Mouse (Mus musculus) activated CD4-positive, CD25-positive, alpha-beta regulatory T cell, adult 9 weeks (primary cell): ENCODE measurements around the gene Tas2r120. TPM values are rescaled to one million over a fixed set of nuclear protein-coding genes. Genes with fewer than 3 reads are reported as not detected.

Source experiments
- polyA plus RNA-seq: library from polyadenylated mRNA; unstranded; fragments of 100-300 nt; shearing (Covaris generic); gene quantifications from one replicate; pipeline ENCODE4 v1.2.1, GENCODE M21; 2017

Gene Tas2r120
- not detected for polyA plus RNA-seq

GRCm38 (mm10) chr6:132656653-132657052, at the start of gene Tas2r120:
Tas2r120 (plus strand) TSS chr6:132656953.

DNA sequence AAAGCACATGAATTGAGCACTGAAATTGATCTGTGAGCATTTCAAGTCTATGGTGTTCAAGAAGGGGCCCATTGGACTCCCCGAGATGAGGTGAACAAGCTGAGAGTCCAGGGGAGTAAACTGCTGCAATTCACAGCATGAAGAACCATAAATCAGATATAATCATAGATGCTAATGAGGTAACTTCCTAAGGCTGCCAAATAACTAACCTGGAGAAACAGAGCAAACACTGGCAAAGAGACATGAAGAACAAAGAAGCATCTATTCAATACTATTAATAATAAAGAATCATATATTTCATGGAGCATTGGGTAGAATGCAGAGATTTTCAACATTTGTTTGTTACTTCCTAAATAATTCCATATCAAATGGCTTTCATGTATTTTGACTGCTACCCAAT, 5.3 kb upstream of the Tas2r120 start, which contains the start of gene A630073D07Rik:
Gene A630073D07Rik (minus strand): TSS at position 101 of the 400 bp plus-strand sequence.

GRCm38 (mm10) chr6:132700907-132701306, 44.2 kb downstream of the Tas2r120 start, which contains the start of gene Tas2r121:
Tas2r121 (minus strand) TSS chr6:132701007.

Other genes with a start within 250 kb of the Tas2r120 start
- not detected for gene Prh1, start 87.1 kb upstream of the Tas2r120 start, polyA plus RNA-seq
- gene Prp2, start 61.0 kb upstream of the Tas2r120 start, polyA plus RNA-seq, result not detected
- gene A630073D07Rik, start 5.4 kb upstream of the Tas2r120 start, polyA plus RNA-seq, result not detected
- gene Tas2r121, start 44.1 kb downstream of the Tas2r120 start, polyA plus RNA-seq, result not detected
- not detected for gene Tas2r122, start 55.0 kb downstream of the Tas2r120 start, polyA plus RNA-seq
- gene Tas2r115, start 81.1 kb downstream of the Tas2r120 start, polyA plus RNA-seq, result not detected
- not detected for gene Tas2r124, start 97.8 kb downstream of the Tas2r120 start, polyA plus RNA-seq
- not detected for gene Tas2r102, start 105.2 kb downstream of the Tas2r120 start, polyA plus RNA-seq
- not detected for gene Tas2r136, start 121.2 kb downstream of the Tas2r120 start, polyA plus RNA-seq
- not detected for gene Tas2r117, start 145.9 kb downstream of the Tas2r120 start, polyA plus RNA-seq
- not detected for gene Tas2r123, start 190.2 kb downstream of the Tas2r120 start, polyA plus RNA-seq
- gene Tas2r116, start 198.5 kb downstream of the Tas2r120 start, polyA plus RNA-seq, result not detected
- not detected for gene Tas2r110, start 211.1 kb downstream of the Tas2r120 start, polyA plus RNA-seq
- not detected for gene Tas2r113, start 236.1 kb downstream of the Tas2r120 start, polyA plus RNA-seq